Mouse (Mus musculus) megakaryocyte, embryonic 14.5 days (primary cell): ENCODE measurements around the gene Scarb1.

Source experiments
- FLI1 ChIP-seq: IDR thresholded peaks from 2 replicates; pipeline ENCODE4 v1.6.1; 2012; ENCODE audit warnings: low read length, inconsistent platforms, mixed read lengths
- GATA1 ChIP-seq: IDR thresholded peaks from 3 replicates; pipeline ENCODE4 v1.6.1; 2012; ENCODE audit warnings: mixed read lengths, low read length, inconsistent platforms, borderline replicate concordance

DNA sequence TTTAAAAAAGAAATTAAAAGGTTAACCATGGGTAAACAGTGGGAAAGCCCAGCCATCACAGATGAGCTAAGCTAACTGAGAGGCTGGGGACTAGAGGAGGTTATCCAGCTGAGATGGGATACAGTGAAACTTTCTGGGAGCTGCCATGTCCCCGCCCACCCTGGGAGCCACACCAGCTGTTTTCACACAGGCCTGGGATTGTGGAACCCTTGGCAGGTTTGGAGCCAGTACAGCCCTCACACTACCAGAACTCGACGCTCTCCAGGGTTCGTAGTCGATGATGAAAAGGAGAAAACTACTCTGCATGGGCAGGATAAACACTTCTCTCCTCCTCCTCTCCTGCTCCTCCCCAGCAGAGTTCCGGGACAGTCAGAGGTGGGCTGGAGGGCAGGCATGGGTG is 105.0 kb downstream of the Scarb1 start:
- TF ChIP-seq GATA1 = no peak
- TF ChIP-seq FLI1 = no peak
